Mouse (Mus musculus): ENCODE data around the gene Shkbp1.

DNA sequence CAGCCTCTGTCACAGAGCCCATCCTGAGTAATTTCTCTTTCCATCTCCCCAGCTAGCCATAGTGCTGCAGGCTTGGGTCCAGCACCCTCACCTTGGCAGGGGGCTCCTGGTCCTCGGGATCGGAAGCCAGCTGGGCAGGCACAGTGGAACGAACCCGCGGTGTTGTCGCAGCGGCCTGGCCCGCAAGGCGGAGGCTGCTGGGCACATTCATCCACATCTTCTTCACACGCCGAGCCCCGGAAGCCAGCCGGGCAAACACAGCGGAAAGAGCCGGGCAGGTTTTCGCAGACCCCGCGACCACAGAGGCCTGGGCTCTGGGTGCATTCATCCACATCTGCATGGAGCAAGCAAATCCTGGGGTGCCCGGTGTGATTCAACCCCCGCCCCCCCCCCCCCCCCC is 30.9 kb downstream of the Shkbp1 start:
- TF ChIP-seq POLR2A (IDR thresholded peaks at IDR 0.05; ENCODE audit: borderline replicate concordance, insufficient read depth, low read length) (no peak), CTCF (IDR thresholded peaks at IDR 0.05; ENCODE audit: borderline replicate concordance, insufficient read depth, low read depth, low read length) (no peak)

Data from cerebellum, adult 2 months (tissue).